Mouse (Mus musculus) heart, embryonic 14.5 days (tissue): ENCODE measurements at regions not wholly inside any gene's neighbourhood (a gene's known extent, or its start where the extent isn't known, plus 50 kb on each side); places are given as distances from the start of the nearest gene placed in this dataset.

ENCODE experiments used
- ATAC-seq: fragments of 200-750 bp; cut with Nextera tagmentation; 2 replicates; pipeline ENCODE4 v1.8.0; 2017; ENCODE audit warnings: low read depth, moderate TSS enrichment; ENCODE audit not compliant: insufficient number of reproducible peaks, insufficient read depth, low FRiP score
- H3K27ac ChIP-seq, 2 experiments: fragments of 200-500 bp in 1 of 2; fragments of 300-500 bp in 1 of 2; sonication (generic) in 1 of 2; replicated peaks in 1 of 2; 2 replicates each; pipeline ENCODE4 v1.5.1; 2012 to 2014; ENCODE audit warnings: low read depth in 2 of 2, low read length in 2 of 2, control low read depth in 1 of 2, mild to moderate bottlenecking in 1 of 2, mixed read lengths in 1 of 2; ENCODE audit not compliant: control insufficient read depth in 1 of 2, insufficient read depth in 1 of 2
- H3K27me3 ChIP-seq: fragments of 300-500 bp; sonication (generic); 2 replicates; pipeline ENCODE4 v1.6.1; 2014; ENCODE audit warnings: mild to moderate bottlenecking, low read length, control low read depth; ENCODE audit not compliant: control insufficient read depth, insufficient read depth
- H3K36me3 ChIP-seq: fragments of 300-500 bp; sonication (generic); 2 replicates; pipeline ENCODE4 v1.6.1; 2014; ENCODE audit warnings: mild to moderate bottlenecking, control low read depth, low read length, mixed read lengths; ENCODE audit not compliant: control insufficient read depth, insufficient read depth
- H3K4me1 ChIP-seq, 2 experiments: fragments of 200-500 bp in 1 of 2; fragments of 300-500 bp in 1 of 2; sonication (generic) in 1 of 2; 2 replicates each; pipeline ENCODE4 v1.6.1; 2012 to 2014; ENCODE audit warnings: low read length in 2 of 2, control low read depth in 1 of 2, mixed read lengths in 1 of 2; ENCODE audit not compliant: control insufficient read depth in 2 of 2, insufficient read depth in 2 of 2
- H3K4me2 ChIP-seq: fragments of 300-500 bp; sonication (generic); 2 replicates; pipeline ENCODE4 v1.6.1; 2014; ENCODE audit warnings: mild to moderate bottlenecking, low read length
- H3K4me3 ChIP-seq, 2 experiments: fragments of 200-500 bp in 1 of 2; fragments of 300-500 bp in 1 of 2; sonication (generic) in 1 of 2; 2 replicates each; pipeline ENCODE4 v1.5.1; 2012 to 2014; ENCODE audit warnings: low read length in 2 of 2, mild to moderate bottlenecking in 2 of 2, control low read depth in 1 of 2, low read depth in 1 of 2, moderate library complexity in 1 of 2; ENCODE audit not compliant: control insufficient read depth in 1 of 2, insufficient read depth in 1 of 2
- H3K9ac ChIP-seq: fragments of 300-500 bp; sonication (generic); 2 replicates; pipeline ENCODE4 v1.6.1; 2014; ENCODE audit warnings: mild to moderate bottlenecking, low read length
- H3K9me3 ChIP-seq: fragments of 300-500 bp; sonication (generic); 2 replicates; pipeline ENCODE4 v1.6.1; 2016; ENCODE audit warnings: low read length, control low read depth; ENCODE audit not compliant: control insufficient read depth
- WGBS: fragments of 180-500 bp; shearing (Covaris S2); extraction: QIAGEN DNeasy Blood & Tissue Kit; methylation state at CpG from one replicate; pipeline ENCODE4 v1.1.7; 2014; 5-methylcytosine and 5-hydroxymethylcytosine counted together

GRCm38 (mm10) chr13:115308586-115308985 lies 206.8 kb upstream of the Itga1 start:
- Histone ChIP-seq H3K9me3 (no peaks in the 10 kb centered on the region), H3K4me1 (no peaks in the 10 kb centered on the region)
- 66% methylated on average over 3 of the region's 3 CpGs for WGBS

GRCm38 (mm10) chr13:115287371-115287770 lies 185.6 kb upstream of the Itga1 start:
- Histone ChIP-seq H3K27me3 (no peaks in the 10 kb centered on the region), H3K4me1 (no peaks in the 10 kb centered on the region), H3K36me3 (no peaks in the 10 kb centered on the region), H3K9me3 (no peaks in the 10 kb centered on the region), H3K9ac (no peak overlapping the region), H3K4me2 (no peak overlapping the region), H3K4me3 (no peak overlapping the region), H3K27ac (no peak overlapping the region)
- WGBS, result 28% methylated on average over 3 of the region's 3 CpGs
- ATAC-seq, result no peak

More at GRCm38 (mm10) chr13:115308586-115308985, 206.8 kb upstream of the Itga1 start:
- no peak overlapping the region for H3K4me3 ChIP-seq
- H3K27ac ChIP-seq, result no peak overlapping the region
- no peak overlapping the region for H3K4me2 ChIP-seq
- no peak for ATAC-seq
- H3K36me3 ChIP-seq, result no peaks in the 10 kb centered on the region
- H3K9ac ChIP-seq, result no peak overlapping the region
- no peaks in the 10 kb centered on the region for H3K27me3 ChIP-seq

GRCm38 (mm10) chr13:115266164-115266563 lies 164.4 kb upstream of the Itga1 start:
- Histone ChIP-seq H3K4me1 (no peaks in the 10 kb centered on the region), H3K4me2 (no peak overlapping the region), H3K4me3 (no peak overlapping the region), H3K27me3 (no peaks in the 10 kb centered on the region), H3K9ac (no peak overlapping the region), H3K27ac (no peak overlapping the region), H3K36me3 (no peaks in the 10 kb centered on the region), H3K9me3 (no peaks in the 10 kb centered on the region)
- ATAC-seq, result no peak
- WGBS, result 74% methylated on average over 6 of the region's 6 CpGs

- H3K9me3 ChIP-seq, result no peaks in the 10 kb centered on the region
- H3K4me1 ChIP-seq, result no peaks in the 10 kb centered on the region
- H3K27me3 ChIP-seq, result no peaks in the 10 kb centered on the region
- no peak overlapping the region for H3K4me2 ChIP-seq
- H3K4me3 ChIP-seq, result no peak overlapping the region
- no peak overlapping the region for H3K27ac ChIP-seq
- no peak overlapping the region for H3K9ac ChIP-seq
- H3K36me3 ChIP-seq, result no peaks in the 10 kb centered on the region
- no peak for ATAC-seq
- WGBS, result 76% methylated on average over 2 of the region's 2 CpGs
Measured at GRCm38 (mm10) chr13:115257345-115257744, 155.6 kb upstream of the Itga1 start.

- Histone ChIP-seq H3K4me3 (no peak overlapping the region), H3K27ac (no peak overlapping the region), H3K9me3 (no peaks in the 10 kb centered on the region), H3K4me1 (no peaks in the 10 kb centered on the region), H3K36me3 (no peaks in the 10 kb centered on the region), H3K4me2 (no peak overlapping the region), H3K9ac (no peak overlapping the region), H3K27me3 (no peaks in the 10 kb centered on the region)
- no peak for ATAC-seq
- WGBS, result 37% methylated on average over 3 of the region's 3 CpGs
Measured at GRCm38 (mm10) chr13:115252541-115252940, 150.8 kb upstream of the Itga1 start.

- H3K9ac ChIP-seq, result no peak overlapping the region
- H3K4me2 ChIP-seq, result no peak overlapping the region
- H3K4me3 ChIP-seq, result no peak overlapping the region
- no peaks in the 10 kb centered on the region for H3K27me3 ChIP-seq
- peaks cover under 1 to 2% of the 10 kb centered on the region in 2 experiments; a peak in 1 of 4 replicates for H3K4me1 ChIP-seq
- H3K9me3 ChIP-seq, result no peaks in the 10 kb centered on the region
- WGBS, result 86% methylated on average over 4 of the region's 4 CpGs
- H3K27ac ChIP-seq, result no peak overlapping the region
- H3K36me3 ChIP-seq, result no peaks in the 10 kb centered on the region
- no peak for ATAC-seq
Measured at GRCm38 (mm10) chr13:115231981-115232380, 130.2 kb upstream of the Itga1 start.

GRCm38 (mm10) chr13:115230494-115230893 lies 128.7 kb upstream of the Itga1 start:
- no peak overlapping the region for H3K4me2 ChIP-seq
- H3K36me3 ChIP-seq, result no peaks in the 10 kb centered on the region
- H3K4me3 ChIP-seq, result no peak overlapping the region
- WGBS, result 27% methylated on average over 13 of the region's 13 CpGs
- no peak overlapping the region for H3K9ac ChIP-seq
- no peak for ATAC-seq
- H3K27ac ChIP-seq, result no peak overlapping the region
- H3K27me3 ChIP-seq, result no peaks in the 10 kb centered on the region
- peaks cover 2 to 12% of the 10 kb centered on the region in 2 experiments; a peak in 3 of 4 replicates for H3K4me1 ChIP-seq
- H3K9me3 ChIP-seq, result no peaks in the 10 kb centered on the region

GRCm38 (mm10) chr13:115226824-115227223 lies 125.1 kb upstream of the Itga1 start:
- 15% methylated on average over 6 of the region's 6 CpGs for WGBS
- ATAC-seq, result no peak

More at GRCm38 (mm10) chr13:115226824-115227223, 125.1 kb upstream of the Itga1 start:
- H3K4me3 ChIP-seq, result no peak overlapping the region
- no peaks in the 10 kb centered on the region for H3K27me3 ChIP-seq
- no peak overlapping the region for H3K9ac ChIP-seq
- peaks cover 2 to 12% of the 10 kb centered on the region in 2 experiments; a peak in 3 of 4 replicates for H3K4me1 ChIP-seq
- no peaks in the 10 kb centered on the region for H3K36me3 ChIP-seq
- peak overlapping the region; percentile 18 to 42; a peak in 2 of 4 replicates for H3K27ac ChIP-seq
- no peaks in the 10 kb centered on the region for H3K9me3 ChIP-seq
- peak overlapping the region; percentile 26; the same call in 1 of the 2 replicates for H3K4me2 ChIP-seq
